Mouse (Mus musculus): Measurements from ENCODE around the gene Ier5.

GRCm38 (mm10) chr1:155053296-155053695, 46.1 kb downstream of the Ier5 start:
- TF ChIP-seq POLR2A (IDR thresholded peaks at IDR 0.05; ENCODE audit: borderline replicate concordance, low read depth, low read length), result no peak
- no peak for TF ChIP-seq CTCF (IDR thresholded peaks at IDR 0.05; ENCODE audit: low read depth, low read length)

Data from bone marrow macrophage, adult 2 months (primary cell).